Mouse (Mus musculus) midbrain, postnatal 0 days (tissue): Measurements from ENCODE around the gene Irs2. TPM values are rescaled to one million over a fixed set of nuclear protein-coding genes. Genes with fewer than 3 reads are reported as not detected.

Source experiments
- ATAC-seq: fragments of 200-750 bp; cut with Nextera tagmentation; 2 replicates; pipeline ENCODE4 v1.8.0; 2017; ENCODE audit warnings: moderate number of reproducible peaks, mild to moderate bottlenecking, moderate TSS enrichment, moderate library complexity; ENCODE audit not compliant: low FRiP score
- DNase-seq: peaks from one replicate; pipeline ENCODE4 v3.0.0-alpha.2; 2015; ENCODE audit warnings: low spot score
- H3K27ac ChIP-seq: fragments of 300-500 bp; sonication (generic); 2 replicates; pipeline ENCODE4 v1.5.1; 2014; ENCODE audit warnings: low read depth, mild to moderate bottlenecking, low read length, mixed read lengths
- H3K27me3 ChIP-seq: fragments of 300-500 bp; sonication (generic); 2 replicates; pipeline ENCODE4 v1.6.1; 2014; ENCODE audit warnings: low read length, control low read depth, mixed read lengths; ENCODE audit not compliant: insufficient read depth
- H3K36me3 ChIP-seq: fragments of 300-500 bp; sonication (generic); 2 replicates; pipeline ENCODE4 v1.6.1; 2014; ENCODE audit warnings: low read length, control low read depth, mixed read lengths; ENCODE audit not compliant: insufficient read depth
- H3K4me1 ChIP-seq: fragments of 300-500 bp; sonication (generic); 2 replicates; pipeline ENCODE4 v1.6.1; 2014; ENCODE audit warnings: mild to moderate bottlenecking, control low read depth, antibody characterized with exemption, low read length, mixed read lengths; ENCODE audit not compliant: insufficient read depth
- H3K4me2 ChIP-seq: fragments of 300-500 bp; sonication (generic); 2 replicates; pipeline ENCODE4 v1.6.1; 2014; ENCODE audit warnings: low read depth, mild to moderate bottlenecking, low read length, mixed read lengths; ENCODE audit not compliant: poor library complexity, severe bottlenecking
- H3K4me3 ChIP-seq: fragments of 300-500 bp; sonication (generic); 2 replicates; pipeline ENCODE4 v1.5.1; 2014; ENCODE audit warnings: low read depth, mild to moderate bottlenecking, low read length, moderate library complexity
- H3K9ac ChIP-seq: fragments of 300-500 bp; sonication (generic); replicated peaks from 2 replicates; pipeline ENCODE4 v1.6.1; 2014; ENCODE audit warnings: mild to moderate bottlenecking, low read length, moderate library complexity, mixed read lengths; ENCODE audit not compliant: poor library complexity, severe bottlenecking
- H3K9me3 ChIP-seq: fragments of 300-500 bp; sonication (generic); 2 replicates; pipeline ENCODE4 v1.6.1; 2016; ENCODE audit warnings: low read length, control low read depth
- CTCF ChIP-seq: IDR thresholded peaks from 2 replicates; pipeline ENCODE4 v1.5.1; 2016; ENCODE audit warnings: antibody characterized with exemption, mild to moderate bottlenecking
- WGBS: fragments of 180-500 bp; shearing (Covaris S2); extraction: QIAGEN DNeasy Blood & Tissue Kit; methylation state at CpG from one replicate; pipeline ENCODE4 v1.1.7; 2014; 5-methylcytosine and 5-hydroxymethylcytosine counted together
- polyA plus RNA-seq: library from polyadenylated mRNA; unstranded; fragments of >200 nt; fragmentation: Nextera tagmentation; extraction: Ambion mirVana; gene quantifications from 2 replicates; pipeline ENCODE4 v1.2.1, GENCODE M21; 2015
- total RNA-seq: library from RNA; depleted of rRNA; stranded (reverse); fragments of >200 nt; gene quantifications from 2 replicates; pipeline ENCODE4 v1.2.3, GENCODE M21; 2014

Gene Irs2
- total and polyA plus RNA-seq, 2 experiments from 2014 or later: 5.6 to 40.4 TPM

GRCm38 (mm10) chr8:11011787-11012485 lies 3.7 kb upstream of the Irs2 start:
- no peak overlapping the region for H3K4me2 ChIP-seq
- H3K27me3 ChIP-seq: no peaks in the 10 kb centered on the region
- H3K4me3 ChIP-seq: no peak overlapping the region
- DNase-seq (no peak), ATAC-seq (no peak)
- no peak for TF ChIP-seq CTCF
- H3K9me3 ChIP-seq: no peaks in the 10 kb centered on the region
- no peak overlapping the region for H3K9ac ChIP-seq
- H3K4me1 ChIP-seq: 0 out of 2 replicates have a peak, but pooled peaks cover 3% of the 10 kb centered on the region
- 84% methylated on average over 3 of the region's 3 CpGs for WGBS
- H3K27ac ChIP-seq: no peak overlapping the region
- H3K36me3 ChIP-seq: no peaks in the 10 kb centered on the region

- no peak overlapping the region for H3K27ac ChIP-seq
- 19% methylated on average over 11 of the region's 11 CpGs for WGBS
- H3K4me1 ChIP-seq: peaks cover 10% of the 10 kb centered on the region; the same call in 1 of the 2 replicates
- no peak for TF ChIP-seq CTCF
- no peak overlapping the region for H3K4me3 ChIP-seq
- H3K36me3 ChIP-seq: no peaks in the 10 kb centered on the region
- ATAC-seq (no peak), DNase-seq (no peak)
- H3K9ac ChIP-seq: 0 out of 2 replicates have a peak overlapping the region, but pooled peaks have one; percentile 13
- no peak overlapping the region for H3K4me2 ChIP-seq
- no peaks in the 10 kb centered on the region for H3K27me3 ChIP-seq
- H3K9me3 ChIP-seq: no peaks in the 10 kb centered on the region
Observed at GRCm38 (mm10) chr8:11010913-11011605, 2.8 kb upstream of the Irs2 start.

- H3K9ac ChIP-seq: no peak overlapping the region
- H3K36me3 ChIP-seq: no peaks in the 10 kb centered on the region
- no peak for ATAC-seq
- peaks cover 16% of the 10 kb centered on the region; the same call in 1 of the 2 replicates for H3K4me1 ChIP-seq
- no peak overlapping the region for H3K4me3 ChIP-seq
- H3K4me2 ChIP-seq: peak overlapping the region; percentile 96; the same call in 1 of the 2 replicates
- no peaks in the 10 kb centered on the region for H3K27me3 ChIP-seq
- no peaks in the 10 kb centered on the region for H3K9me3 ChIP-seq
- no peak for TF ChIP-seq CTCF
- DNase-seq: no peak
- 53% methylated on average over 11 of the region's 11 CpGs for WGBS
- H3K27ac ChIP-seq: no peak overlapping the region
Observed at GRCm38 (mm10) chr8:11010398-11010797, 2.1 kb upstream of the Irs2 start.

GRCm38 (mm10) chr8:11009431-11010071 lies 1.3 kb upstream of the Irs2 start:
- Histone ChIP-seq H3K27ac (peak overlapping the region; percentile 97), H3K4me2 (peak overlapping the region; percentile 96), H3K27me3 (no peaks in the 10 kb centered on the region), H3K4me1 (peaks cover 23% of the 10 kb centered on the region), H3K36me3 (no peaks in the 10 kb centered on the region), H3K4me3 (peak overlapping the region; percentile 67), H3K9ac (peak overlapping the region; percentile 85), H3K9me3 (no peaks in the 10 kb centered on the region)
- WGBS: under 1% methylated on average over 45 of the region's 62 CpGs
- no peak for TF ChIP-seq CTCF
- ATAC-seq (peak; percentile 76), DNase-seq (peak; percentile 91)

- Histone ChIP-seq H3K27ac (peak overlapping the region; percentile 97), H3K36me3 (no peaks in the 10 kb centered on the region), H3K4me2 (peak overlapping the region; percentile 96), H3K27me3 (no peaks in the 10 kb centered on the region), H3K4me3 (peak overlapping the region; percentile 67), H3K9me3 (no peaks in the 10 kb centered on the region), H3K4me1 (peaks cover 26% of the 10 kb centered on the region), H3K9ac (peak overlapping the region; percentile 85)
- 0% methylated on average over 32 of the region's 73 CpGs for WGBS
- TF ChIP-seq CTCF: no peak
- peak; percentile 98 for DNase-seq
- peak; percentile 93 for ATAC-seq
Observed at GRCm38 (mm10) chr8:11008842-11009420, 673 bp upstream of the Irs2 start.
